Mouse (Mus musculus): ENCODE results near the gene Pakap. TPM values are rescaled to one million over a fixed set of nuclear protein-coding genes. Genes with fewer than 3 reads are reported as not detected.

Gene Pakap
- polyA plus RNA-seq, 1 experiment from 2014 or later = 10.7 TPM

- Histone ChIP-seq H3K9ac (replicated peaks; ENCODE audit: low read length) (no peak overlapping the region), H3K27me3 (ENCODE audit: control insufficient read depth, insufficient read depth, low read length) (no peaks in the 10 kb centered on the region), H3K4me1 (ENCODE audit: control insufficient read depth, insufficient read depth, low read length) (no peaks in the 10 kb centered on the region), H3K27ac (replicated peaks; ENCODE audit: low read depth, low read length) (no peak overlapping the region), H3K4me2 (ENCODE audit: low read length) (no peak overlapping the region), H3K9me3 (ENCODE audit: control insufficient read depth, low read length) (no peaks in the 10 kb centered on the region), H3K4me3 (replicated peaks; ENCODE audit: low read depth, low read length) (no peak overlapping the region), H3K36me3 (ENCODE audit: control insufficient read depth, insufficient read depth, low read length) (no peaks in the 10 kb centered on the region)
- ATAC-seq (ENCODE audit: low FRiP score, low TSS enrichment) = no peak
- DNase-seq = no peak
- 85% methylated on average over 5 of the region's 5 CpGs for WGBS
Observed at GRCm38 (mm10) chr4:57930559-57931170, 362.7 kb downstream of the Pakap start.

GRCm38 (mm10) chr4:57934181-57934580, 366.2 kb downstream of the Pakap start:
- Histone ChIP-seq H3K4me2 (ENCODE audit: low read length) (no peak overlapping the region), H3K4me1 (ENCODE audit: control insufficient read depth, insufficient read depth, low read length) (no peaks in the 10 kb centered on the region), H3K27me3 (ENCODE audit: control insufficient read depth, insufficient read depth, low read length) (no peaks in the 10 kb centered on the region), H3K4me3 (replicated peaks; ENCODE audit: low read depth, low read length) (no peak overlapping the region), H3K27ac (replicated peaks; ENCODE audit: low read depth, low read length) (no peak overlapping the region), H3K36me3 (ENCODE audit: control insufficient read depth, insufficient read depth, low read length) (no peaks in the 10 kb centered on the region), H3K9me3 (ENCODE audit: control insufficient read depth, low read length) (no peaks in the 10 kb centered on the region), H3K9ac (replicated peaks; ENCODE audit: low read length) (no peak overlapping the region)
- ATAC-seq (ENCODE audit: low FRiP score, low TSS enrichment) = no peak
- DNase-seq = no peak
- WGBS = 73% methylated on average over 5 of the region's 5 CpGs

- Histone ChIP-seq H3K4me3 (replicated peaks; ENCODE audit: low read depth, low read length) (no peak overlapping the region), H3K4me2 (ENCODE audit: low read length) (no peak overlapping the region), H3K9ac (replicated peaks; ENCODE audit: low read length) (no peak overlapping the region), H3K4me1 (ENCODE audit: control insufficient read depth, insufficient read depth, low read length) (no peaks in the 10 kb centered on the region), H3K9me3 (ENCODE audit: control insufficient read depth, low read length) (no peaks in the 10 kb centered on the region), H3K27ac (replicated peaks; ENCODE audit: low read depth, low read length) (no peak overlapping the region), H3K27me3 (ENCODE audit: control insufficient read depth, insufficient read depth, low read length) (no peaks in the 10 kb centered on the region), H3K36me3 (ENCODE audit: control insufficient read depth, insufficient read depth, low read length) (0 out of 2 replicates have a peak, but pooled peaks cover 1% of the 10 kb centered on the region)
- ATAC-seq (ENCODE audit: low FRiP score, low TSS enrichment) (no peak), DNase-seq (no peak)
- WGBS = 92% methylated on average over 6 of the region's 6 CpGs
Observed at GRCm38 (mm10) chr4:57937292-57937691, 369.3 kb downstream of the Pakap start.

GRCm38 (mm10) chr4:57940631-57941030, 372.7 kb downstream of the Pakap start:
- no peaks in the 10 kb centered on the region for H3K9me3 ChIP-seq (ENCODE audit: control insufficient read depth, low read length)
- 95% methylated on average over 4 of the region's 4 CpGs for whole genome bisulfite sequencing
- DNase-seq = no peak
- H3K27me3 ChIP-seq (ENCODE audit: control insufficient read depth, insufficient read depth, low read length) = no peaks in the 10 kb centered on the region
- no peak overlapping the region for H3K4me3 ChIP-seq (replicated peaks; ENCODE audit: low read depth, low read length)
- peaks cover 28% of the 10 kb centered on the region for H3K36me3 ChIP-seq (ENCODE audit: control insufficient read depth, insufficient read depth, low read length)
- H3K4me2 ChIP-seq (ENCODE audit: low read length) = no peak overlapping the region
- no peaks in the 10 kb centered on the region for H3K4me1 ChIP-seq (ENCODE audit: control insufficient read depth, insufficient read depth, low read length)
- ATAC-seq (ENCODE audit: low FRiP score, low TSS enrichment) = no peak
- no peak overlapping the region for H3K9ac ChIP-seq (replicated peaks; ENCODE audit: low read length)
- H3K27ac ChIP-seq (replicated peaks; ENCODE audit: low read depth, low read length) = no peak overlapping the region

GRCm38 (mm10) chr4:57942892-57943291, 374.9 kb downstream of the Pakap start:
- WGBS = 94% methylated on average over 2 of the region's 2 CpGs
- ATAC-seq (ENCODE audit: low FRiP score, low TSS enrichment) (no peak), DNase-seq (no peak)
- Histone ChIP-seq H3K9me3 (ENCODE audit: control insufficient read depth, low read length) (no peaks in the 10 kb centered on the region), H3K4me1 (ENCODE audit: control insufficient read depth, insufficient read depth, low read length) (no peaks in the 10 kb centered on the region), H3K4me2 (ENCODE audit: low read length) (no peak overlapping the region), H3K27me3 (ENCODE audit: control insufficient read depth, insufficient read depth, low read length) (no peaks in the 10 kb centered on the region), H3K9ac (replicated peaks; ENCODE audit: low read length) (no peak overlapping the region), H3K36me3 (ENCODE audit: control insufficient read depth, insufficient read depth, low read length) (peaks cover 46% of the 10 kb centered on the region), H3K4me3 (replicated peaks; ENCODE audit: low read depth, low read length) (no peak overlapping the region), H3K27ac (replicated peaks; ENCODE audit: low read depth, low read length) (no peak overlapping the region)

Other genes with a start within 250 kb of the Pakap start
- gene Palm2, start 133.9 kb upstream of the Pakap start, polyA plus RNA-seq (2014; fragmentation: Nextera tagmentation; extraction: Ambion mirVana) = 10.2 and 12.9 TPM in 2 replicates
- gene Akap2, start 149.5 kb downstream of the Pakap start, polyA plus RNA-seq (2014; fragmentation: Nextera tagmentation; extraction: Ambion mirVana) = 6.6 and 10.6 TPM in 2 replicates